In genomic region chr13:110280028-110280562, GRCm38 (mm10) we compare ENCODE assay signal across 8 mouse cellular contexts. TPM values are rescaled to one million over a fixed set of nuclear protein-coding genes. Genes with fewer than 3 reads are reported as not detected.
DNase-seq lines count a peak whose midpoint lies in the region; ATAC-seq and TF ChIP-seq lines count a peak whose summit lies in the region.

No protein-coding gene starts in this region.

- H3K36me3 ChIP-seq in hindbrain, embryonic 14.5 days (replicated peaks; ENCODE audit: control insufficient read depth, insufficient read depth), result no peaks in the 10 kb centered on the region
- H3K36me3 ChIP-seq in lung, postnatal 0 days (ENCODE audit: insufficient read depth, low read length), result no peaks in the 10 kb centered on the region

- under 1% methylated on average over 24 of the region's 24 CpGs for WGBS in hindbrain, embryonic 14.5 days
- 1% methylated on average over 24 of the region's 24 CpGs for WGBS in lung, postnatal 0 days

- peak overlapping the region; percentile 60 for H3K4me3 ChIP-seq in hindbrain, embryonic 14.5 days (replicated peaks; ENCODE audit: low read length)
- H3K4me3 ChIP-seq in lung, postnatal 0 days (ENCODE audit: low read depth, low read length), result peak overlapping the region; percentile 29

- ATAC-seq in hindbrain, embryonic 14.5 days (ENCODE audit: low FRiP score), result peak; percentile 97
- ATAC-seq in lung, postnatal 0 days, result peak; percentile 95

- H3K27ac ChIP-seq in hindbrain, embryonic 14.5 days, result peak overlapping the region; percentile 93
- H3K27ac ChIP-seq in lung, postnatal 0 days (ENCODE audit: low read length), result peak overlapping the region; percentile 54

- peak overlapping the region; percentile 85 for H3K9ac ChIP-seq in hindbrain, embryonic 14.5 days
- no peak overlapping the region for H3K9ac ChIP-seq in lung, postnatal 0 days (replicated peaks; ENCODE audit: low read depth)

- DNase-seq in R1 (ENCODE audit: low read depth, low spot score), result peak; percentile 95
- peak; percentile 89 to 92 for DNase-seq in cerebellum, postnatal 10 days
- DNase-seq in frontal cortex, postnatal 10 days (ENCODE audit: low spot score in 2 of 2), result peak; percentile 78
- peak; percentile 90 for DNase-seq in hindbrain, embryonic 14.5 days (ENCODE audit: low spot score)
- DNase-seq in layer of hippocampus, postnatal 25 days (ENCODE audit: extremely low spot score in 1 of 2, low spot score in 1 of 2), result peak; percentile 59 to 61
- peak; percentile 95 for DNase-seq in lung, postnatal 0 days (ENCODE audit: low spot score)
- peak; percentile 93 for DNase-seq in retina, embryonic 14.5 days (ENCODE audit: low spot score)
- DNase-seq in B cell, adult 2 months, result no peak

- peak overlapping the region; percentile 58 for H3K4me2 ChIP-seq in hindbrain, embryonic 14.5 days (replicated peaks)
- peak overlapping the region; percentile 62 for H3K4me2 ChIP-seq in lung, postnatal 0 days (replicated peaks; ENCODE audit: low read depth, low read length)

- no peaks in the 10 kb centered on the region for H3K9me3 ChIP-seq in hindbrain, embryonic 14.5 days (ENCODE audit: control insufficient read depth, low read length)
- no peaks in the 10 kb centered on the region for H3K9me3 ChIP-seq in lung, postnatal 0 days (ENCODE audit: low read length)

- TF ChIP-seq CTCF in lung, postnatal 0 days (IDR thresholded peaks at IDR 0.05), result no peak

- peak; percentile 34; the same call in 1 of the 2 replicates for TF ChIP-seq EP300 in lung, postnatal 0 days (IDR thresholded peaks at IDR 0.05)

- H3K4me1 ChIP-seq in hindbrain, embryonic 14.5 days (replicated peaks; ENCODE audit: control insufficient read depth, insufficient read depth, low read length), result peaks cover 9% of the 10 kb centered on the region
- H3K4me1 ChIP-seq in lung, postnatal 0 days (ENCODE audit: insufficient read depth, low read depth, low read length), result 0 out of 2 replicates have a peak, but pooled peaks cover 3% of the 10 kb centered on the region

- no peaks in the 10 kb centered on the region for H3K27me3 ChIP-seq in hindbrain, embryonic 14.5 days (ENCODE audit: control insufficient read depth, insufficient read depth, low read length)
- 0 out of 2 replicates have a peak, but pooled peaks cover 8% of the 10 kb centered on the region for H3K27me3 ChIP-seq in lung, postnatal 0 days (replicated peaks; ENCODE audit: insufficient read depth, low read length)

RNA-seq across cellular contexts. Expression of gene Rab3c, which starts 0.7 kb away (rescaled TPM):
- polyA plus RNA-seq in hindbrain, embryonic 14.5 days (2014; fragmentation: Nextera tagmentation; extraction: Ambion mirVana), result 175 and 177 TPM in 2 replicates
- total RNA-seq in layer of hippocampus, postnatal 25 days (2021), result 100 to 1,000 TPM; 180 to 190 TPM
- polyA plus RNA-seq in lung, postnatal 0 days (2015; fragmentation: Nextera tagmentation; extraction: Ambion mirVana), result 2.8 and 3.2 TPM in 2 replicates

Comparison
In these comparisons a context has a peak if more than half of its experiments do, and no peak if none do; other contexts are left out.
1. DNase-seq: peak in R1 (single experiment), cerebellum, postnatal 10 days (2 of 2), frontal cortex, postnatal 10 days (2 of 2), hindbrain, embryonic 14.5 days (single experiment), layer of hippocampus, postnatal 25 days (2 of 2), lung, postnatal 0 days (single experiment) and retina, embryonic 14.5 days (single experiment); none in B cell, adult 2 months (0 of 2).
2. RNA of gene Rab3c, which starts 0.7 kb away (polyA plus RNA-seq): 175 to 177 TPM in hindbrain, embryonic 14.5 days; 2.8 to 3.2 TPM in lung, postnatal 0 days; every median in the first group is over 10 times any median in the second.